Mouse (Mus musculus) small intestine, adult 2 months (tissue): ENCODE measurements around the gene Fgr. TPM values are rescaled to one million over a fixed set of nuclear protein-coding genes. Genes with fewer than 3 reads are reported as not detected.

Source experiments
- H3K27ac ChIP-seq: fragments of 200-500 bp; 2 replicates; pipeline ENCODE4 v1.5.1; 2012; ENCODE audit warnings: low read depth, low read length, control low read depth, inconsistent platforms; ENCODE audit not compliant: insufficient read depth
- H3K27me3 ChIP-seq: fragments of 200-500 bp; 2 replicates; pipeline ENCODE4 v1.6.1; 2012; ENCODE audit warnings: mild to moderate bottlenecking, moderate library complexity, low read length, inconsistent platforms; ENCODE audit not compliant: control insufficient read depth, insufficient read depth
- H3K36me3 ChIP-seq: fragments of 200-500 bp; 2 replicates; pipeline ENCODE4 v1.6.1; 2012; ENCODE audit warnings: mild to moderate bottlenecking, low read length, control low read depth, inconsistent platforms; ENCODE audit not compliant: control insufficient read depth, insufficient read depth
- H3K4me1 ChIP-seq: fragments of 200-500 bp; 2 replicates; pipeline ENCODE4 v1.6.1; 2012; ENCODE audit warnings: low read length, inconsistent platforms, mixed read lengths; ENCODE audit not compliant: control insufficient read depth, insufficient read depth, insufficient read length
- H3K4me3 ChIP-seq: fragments of 200-500 bp; 2 replicates; pipeline ENCODE4 v1.5.1; 2012; ENCODE audit warnings: low read depth, mild to moderate bottlenecking, control low read depth, inconsistent platforms, low read length, moderate library complexity
- CTCF ChIP-seq: fragments of 200-500 bp; IDR thresholded peaks from 2 replicates; pipeline ENCODE4 v1.5.1; 2012; ENCODE audit warnings: low read depth, mild to moderate bottlenecking, control low read depth, inconsistent platforms, low read length, moderate library complexity, mixed read lengths; ENCODE audit not compliant: insufficient replicate concordance, insufficient read length; ENCODE audit errors: extremely low read depth
- POLR2A ChIP-seq: fragments of 200-500 bp; IDR thresholded peaks from 2 replicates; pipeline ENCODE4 v1.6.1; 2012; ENCODE audit warnings: low read depth, mild to moderate bottlenecking, control low read depth, inconsistent platforms, low read length, moderate library complexity
- WGBS: fragments of 180-500 bp; shearing (Covaris S2); methylation state at CpG from one replicate; pipeline ENCODE4 v1.1.7; 2018; 5-methylcytosine and 5-hydroxymethylcytosine counted together
- polyA plus RNA-seq: library from polyadenylated mRNA; depleted of rRNA; stranded (reverse); fragments of >200 nt; gene quantifications from 2 replicates; pipeline ENCODE4 v1.2.3, GENCODE M21; 2012

Gene Fgr
- polyA plus RNA-seq, 1 experiment: 3.8 TPM

- Histone ChIP-seq H3K27me3 (no peaks in the 10 kb centered on the region), H3K4me1 (peaks cover 13% of the 10 kb centered on the region), H3K4me3 (no peak overlapping the region), H3K36me3 (no peaks in the 10 kb centered on the region), H3K27ac (no peak overlapping the region)
- 31% methylated on average over 5 of the region's 5 CpGs for WGBS
- TF ChIP-seq CTCF (no peak), POLR2A (no peak)
Observed at GRCm38 (mm10) chr4:132960313-132960712, 13.6 kb upstream of the Fgr start.

- Histone ChIP-seq H3K27ac (no peak overlapping the region), H3K27me3 (no peaks in the 10 kb centered on the region), H3K4me3 (no peak overlapping the region), H3K4me1 (peaks cover 13% of the 10 kb centered on the region), H3K36me3 (no peaks in the 10 kb centered on the region)
- TF ChIP-seq CTCF (no peak), POLR2A (no peak)
- WGBS: 50% methylated on average over 13 of the region's 13 CpGs
Observed at GRCm38 (mm10) chr4:132960864-132961639, 12.8 kb upstream of the Fgr start.

GRCm38 (mm10) chr4:132961866-132962265 lies 12.0 kb upstream of the Fgr start:
- TF ChIP-seq CTCF (no peak), POLR2A (no peak)
- 85% methylated on average over 5 of the region's 5 CpGs for WGBS
- Histone ChIP-seq H3K27me3 (no peaks in the 10 kb centered on the region), H3K4me1 (peaks cover 13% of the 10 kb centered on the region), H3K27ac (no peak overlapping the region), H3K4me3 (no peak overlapping the region), H3K36me3 (no peaks in the 10 kb centered on the region)

- 85% methylated on average over 4 of the region's 4 CpGs for WGBS
- TF ChIP-seq CTCF: no peak
- TF ChIP-seq POLR2A: no peak
Observed at GRCm38 (mm10) chr4:132962628-132963027, 11.3 kb upstream of the Fgr start.

GRCm38 (mm10) chr4:132963436-132963835 lies 10.5 kb upstream of the Fgr start:
- Histone ChIP-seq H3K27ac (no peak overlapping the region), H3K27me3 (no peaks in the 10 kb centered on the region), H3K4me3 (no peak overlapping the region), H3K36me3 (no peaks in the 10 kb centered on the region), H3K4me1 (peaks cover 13% of the 10 kb centered on the region)
- TF ChIP-seq CTCF (no peak), POLR2A (no peak)
- WGBS: 31% methylated on average over 2 of the region's 2 CpGs

More at GRCm38 (mm10) chr4:132962628-132963027, 11.3 kb upstream of the Fgr start:
- no peak overlapping the region for H3K4me3 ChIP-seq
- no peaks in the 10 kb centered on the region for H3K27me3 ChIP-seq
- peaks cover 13% of the 10 kb centered on the region for H3K4me1 ChIP-seq
- H3K27ac ChIP-seq: no peak overlapping the region
- H3K36me3 ChIP-seq: no peaks in the 10 kb centered on the region

- H3K4me3 ChIP-seq: no peak overlapping the region
- no peak overlapping the region for H3K27ac ChIP-seq
- no peak for TF ChIP-seq CTCF
- TF ChIP-seq POLR2A: no peak
- WGBS: 88% methylated on average over 3 of the region's 3 CpGs
- H3K36me3 ChIP-seq: no peaks in the 10 kb centered on the region
- H3K27me3 ChIP-seq: no peaks in the 10 kb centered on the region
- H3K4me1 ChIP-seq: peaks cover 13% of the 10 kb centered on the region
Observed at GRCm38 (mm10) chr4:132964064-132964463, 9.8 kb upstream of the Fgr start.

- no peak overlapping the region for H3K4me3 ChIP-seq
- peaks cover 13% of the 10 kb centered on the region for H3K4me1 ChIP-seq
- H3K27me3 ChIP-seq: no peaks in the 10 kb centered on the region
- no peaks in the 10 kb centered on the region for H3K36me3 ChIP-seq
- 87% methylated on average over 5 of the region's 5 CpGs for WGBS
- TF ChIP-seq POLR2A (no peak), CTCF (no peak)
- no peak overlapping the region for H3K27ac ChIP-seq
Observed at GRCm38 (mm10) chr4:132964473-132964872, 9.4 kb upstream of the Fgr start.

GRCm38 (mm10) chr4:132968105-132968938 lies 5.6 kb upstream of the Fgr start:
- TF ChIP-seq POLR2A: no peak
- H3K4me3 ChIP-seq: no peak overlapping the region
- WGBS: 39% methylated on average over 6 of the region's 6 CpGs
- no peak overlapping the region for H3K27ac ChIP-seq
- no peaks in the 10 kb centered on the region for H3K36me3 ChIP-seq
- peaks cover 4% of the 10 kb centered on the region; the same call in 1 of the 2 replicates for H3K4me1 ChIP-seq
- no peaks in the 10 kb centered on the region for H3K27me3 ChIP-seq
